Mouse (Mus musculus): ENCODE results near the gene Ercc1. TPM values are rescaled to one million over a fixed set of nuclear protein-coding genes. Genes with fewer than 3 reads are reported as not detected.
A peak's percentile ranks its signal among the peaks of the same experiment; 100 is the strongest.

Ercc1 gene
- polyA plus RNA-seq, 1 experiment from 2014 or later, result 68.4 TPM

DNA sequence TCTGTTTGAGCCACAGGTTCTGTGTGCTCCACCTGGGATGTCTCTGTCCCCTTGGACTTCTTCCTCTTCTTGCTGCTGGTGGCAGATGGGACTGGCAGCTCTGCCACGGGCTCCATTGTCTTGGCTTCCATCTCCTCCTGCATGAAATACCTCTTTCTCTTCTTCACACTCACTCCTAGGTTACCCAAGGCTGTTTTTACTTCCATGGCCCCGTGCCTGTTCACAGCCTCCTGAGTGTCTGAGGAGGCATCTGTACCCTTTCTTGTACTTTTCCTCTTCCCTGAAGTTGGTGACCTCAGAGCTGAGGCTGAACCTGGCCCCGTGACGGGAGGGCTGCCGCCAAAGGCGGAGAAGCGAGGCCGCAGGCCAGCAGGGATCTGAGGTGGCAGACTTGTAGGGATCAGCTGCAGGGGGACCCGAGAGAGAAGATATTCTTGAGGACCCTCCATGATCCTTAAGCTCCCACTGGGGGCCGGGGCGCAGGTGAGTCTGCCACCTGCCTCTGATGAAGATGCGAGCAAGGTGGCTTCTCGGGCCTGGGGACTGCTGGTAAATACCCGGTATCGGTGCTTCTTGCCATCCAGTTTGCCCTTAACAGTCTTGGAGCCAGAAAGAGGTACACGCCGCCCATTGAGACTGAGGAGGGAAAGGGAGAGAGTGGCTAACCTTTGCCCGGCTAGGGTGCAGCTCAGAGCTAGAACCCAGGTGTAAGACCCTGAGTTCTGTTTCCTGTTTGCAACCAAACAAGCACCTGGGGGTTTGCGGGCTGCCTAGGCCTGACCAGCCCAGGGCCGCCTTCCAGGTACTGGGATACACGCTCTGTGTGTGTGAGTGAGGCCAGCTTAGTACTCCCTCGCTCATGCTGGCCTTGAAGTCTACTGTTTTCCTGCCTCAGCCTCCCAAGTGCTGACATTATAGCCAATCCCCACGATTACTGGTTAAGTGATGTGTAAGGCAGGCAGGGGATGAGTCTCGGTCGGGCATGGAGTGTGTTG, 13.1 kb downstream of the Ercc1 start:
- H3K9ac ChIP-seq (ENCODE audit: low read depth, low read length), result no peak overlapping the region
- 88% methylated on average over 25 of the region's 25 CpGs for WGBS
- DNase-seq (ENCODE audit: low spot score) (no peak), ATAC-seq (replicated peaks; ENCODE audit: low FRiP score, low read depth) (no peak)
- H3K9me3 ChIP-seq (replicated peaks; ENCODE audit: low read length), result no peaks in the 10 kb centered on the region
- H3K27me3 ChIP-seq (ENCODE audit: insufficient read depth, low read length), result no peaks in the 10 kb centered on the region
- H3K4me2 ChIP-seq (ENCODE audit: low read length), result peak overlapping the region; percentile 99; the same call in 1 of the 2 replicates
- H3K27ac ChIP-seq, result no peak overlapping the region
- H3K4me1 ChIP-seq (replicated peaks; ENCODE audit: insufficient read depth, low read length), result 0 out of 2 replicates have a peak, but pooled peaks cover 17% of the 10 kb centered on the region
- TF ChIP-seq CTCF (IDR thresholded peaks at IDR 0.05; ENCODE audit: low read depth), result no peak
- peaks cover 10% of the 10 kb centered on the region; the same call in 1 of the 2 replicates for H3K36me3 ChIP-seq (ENCODE audit: insufficient read depth, low read length)
- H3K4me3 ChIP-seq (replicated peaks; ENCODE audit: low read depth, low read length), result no peak overlapping the region; the same call in 1 of the 2 replicates

DNA sequence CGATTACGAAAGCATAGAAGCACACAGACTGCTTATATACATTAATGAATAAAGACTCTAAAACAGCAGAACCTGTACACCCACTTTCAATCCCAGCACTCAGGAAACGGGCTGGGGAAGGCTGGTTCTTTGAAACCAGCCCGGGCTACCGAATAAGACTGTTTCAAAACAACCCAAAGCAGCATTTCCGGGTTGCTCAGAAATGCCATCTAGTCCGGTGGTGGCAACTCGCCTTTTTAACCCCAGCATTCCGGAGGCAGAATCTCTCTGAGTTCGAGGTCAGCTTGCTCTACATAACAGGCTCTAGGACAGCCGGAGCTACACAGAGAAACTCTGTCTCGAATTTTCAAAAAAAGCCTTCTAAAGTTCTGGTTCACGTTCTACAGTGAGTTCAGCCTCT, 14.1 kb downstream of the Ercc1 start:
- no peak overlapping the region for H3K27ac ChIP-seq
- no peaks in the 10 kb centered on the region for H3K9me3 ChIP-seq (replicated peaks; ENCODE audit: low read length)
- no peak for ATAC-seq (replicated peaks; ENCODE audit: low FRiP score, low read depth)
- peak overlapping the region; percentile 99 for H3K4me2 ChIP-seq (ENCODE audit: low read length)
- TF ChIP-seq CTCF (IDR thresholded peaks at IDR 0.05; ENCODE audit: low read depth), result no peak
- H3K36me3 ChIP-seq (ENCODE audit: insufficient read depth, low read length), result 0 out of 2 replicates have a peak, but pooled peaks cover 6% of the 10 kb centered on the region
- no peaks in the 10 kb centered on the region for H3K27me3 ChIP-seq (ENCODE audit: insufficient read depth, low read length)
- 13% methylated on average over 13 of the region's 13 CpGs for WGBS
- H3K4me1 ChIP-seq (replicated peaks; ENCODE audit: insufficient read depth, low read length), result 0 out of 2 replicates have a peak, but pooled peaks cover 17% of the 10 kb centered on the region
- DNase-seq (ENCODE audit: low spot score), result no peak
- peak overlapping the region; percentile 75 for H3K9ac ChIP-seq (ENCODE audit: low read depth, low read length)
- peak overlapping the region; percentile 74 for H3K4me3 ChIP-seq (replicated peaks; ENCODE audit: low read depth, low read length)

DNA sequence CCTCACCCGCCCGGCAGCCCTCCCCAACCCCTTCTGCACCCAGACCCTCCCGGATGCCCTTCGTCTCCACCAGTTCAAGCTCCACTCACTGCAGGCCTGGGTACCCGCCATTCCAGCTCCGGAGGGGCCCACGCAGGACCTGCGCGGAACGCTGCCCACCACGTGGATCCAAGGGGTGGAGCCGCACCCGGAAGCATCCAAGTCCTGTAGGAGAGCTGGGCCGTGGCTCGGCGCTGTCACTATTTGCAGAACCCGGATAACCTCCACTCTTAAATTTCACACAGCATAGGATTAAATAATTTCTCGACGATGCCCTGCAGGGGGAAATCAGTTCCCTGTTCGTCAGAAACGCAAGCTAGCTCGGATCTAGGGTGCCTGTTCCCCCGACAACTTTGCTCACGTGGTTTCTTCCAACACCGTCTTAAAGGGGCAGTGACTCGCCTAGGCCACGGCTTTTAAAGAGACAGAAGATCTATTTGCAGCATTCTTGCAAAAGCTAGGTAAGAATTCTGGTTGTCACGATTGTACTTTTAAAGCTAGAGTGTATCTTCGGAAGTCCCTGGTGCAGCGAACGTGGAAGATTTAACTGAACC, 14.8 kb downstream of the Ercc1 start, which contains the start of the genes Cd3eap and Ppp1r13l:
Gene Cd3eap, minus strand, starts transcription at position 185 of the 593 bp plus-strand sequence.
Gene Ppp1r13l, plus strand, starts transcription at position 451 of the 593 bp plus-strand sequence.
- peak; percentile 94 for DNase-seq (ENCODE audit: low spot score)
- Histone ChIP-seq H3K27me3 (ENCODE audit: insufficient read depth, low read length) (no peaks in the 10 kb centered on the region), H3K4me2 (ENCODE audit: low read length) (peak within 1 kb of the TSS; percentile 99), H3K36me3 (ENCODE audit: insufficient read depth, low read length) (0 out of 2 replicates have a peak, but pooled peaks cover 6% of the 10 kb centered on the region), H3K9me3 (replicated peaks; ENCODE audit: low read length) (no peaks in the 10 kb centered on the region), H3K4me3 (replicated peaks; ENCODE audit: low read depth, low read length) (peak within 1 kb of the TSS; percentile 74), H3K9ac (ENCODE audit: low read depth, low read length) (peak within 1 kb of the TSS; percentile 75), H3K4me1 (replicated peaks; ENCODE audit: insufficient read depth, low read length) (0 out of 2 replicates have a peak, but pooled peaks cover 17% of the 10 kb centered on the region), H3K27ac (peak within 1 kb of the TSS; percentile 56; the same call in 1 of the 2 replicates)
- WGBS, result under 1% methylated on average over 31 of the region's 31 CpGs
- no peak for TF ChIP-seq CTCF (IDR thresholded peaks at IDR 0.05; ENCODE audit: low read depth)
- ATAC-seq (replicated peaks; ENCODE audit: low FRiP score, low read depth), result peak; percentile 48

DNA sequence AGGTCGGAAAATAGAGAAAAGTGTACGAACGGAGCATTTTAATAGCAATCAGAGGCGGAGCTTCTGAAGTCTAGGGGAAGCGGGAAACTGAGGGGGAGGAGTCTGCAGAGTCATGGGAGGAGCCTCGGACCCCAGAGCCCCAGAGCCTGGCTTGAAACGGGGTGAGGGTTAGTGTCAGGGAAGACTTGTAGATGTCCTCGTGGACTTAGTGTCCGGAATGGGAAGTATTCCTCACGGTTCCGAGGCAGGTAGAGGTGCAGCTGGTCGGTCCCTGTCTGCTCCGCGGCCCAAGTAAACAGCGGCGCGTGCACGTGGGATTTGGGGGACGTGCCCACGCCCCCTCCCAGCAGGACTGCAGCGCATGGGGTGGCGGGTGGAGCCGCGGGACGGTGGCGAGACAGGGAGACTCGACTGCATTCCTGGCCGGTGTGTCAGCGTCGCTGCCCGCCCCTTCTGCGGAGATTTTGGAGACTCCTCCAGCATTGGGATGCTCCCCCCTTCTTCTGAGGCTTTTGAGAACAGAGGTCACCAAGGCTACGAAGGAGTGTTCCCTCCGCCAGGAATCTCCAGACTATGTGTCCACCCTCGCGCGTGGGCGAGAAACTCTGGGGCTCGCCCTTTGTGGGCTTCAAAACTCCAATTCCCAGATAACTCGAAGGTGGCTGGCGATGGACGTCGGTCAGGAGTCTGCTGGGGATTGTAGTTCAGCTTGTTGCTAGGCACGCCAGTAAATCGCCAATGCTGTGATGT, 15.5 kb downstream of the Ercc1 start:
- Histone ChIP-seq H3K9ac (ENCODE audit: low read depth, low read length) (peak overlapping the region; percentile 75; the same call in 1 of the 2 replicates), H3K27ac (peak overlapping the region; percentile 36; the same call in 1 of the 2 replicates), H3K4me2 (ENCODE audit: low read length) (peak overlapping the region; percentile 99), H3K4me3 (replicated peaks; ENCODE audit: low read depth, low read length) (peak overlapping the region; percentile 74), H3K9me3 (replicated peaks; ENCODE audit: low read length) (no peaks in the 10 kb centered on the region), H3K4me1 (replicated peaks; ENCODE audit: insufficient read depth, low read length) (0 out of 2 replicates have a peak, but pooled peaks cover 17% of the 10 kb centered on the region), H3K27me3 (ENCODE audit: insufficient read depth, low read length) (no peaks in the 10 kb centered on the region), H3K36me3 (ENCODE audit: insufficient read depth, low read length) (0 out of 2 replicates have a peak, but pooled peaks cover 2% of the 10 kb centered on the region)
- under 1% methylated on average over 45 of the region's 45 CpGs for WGBS
- ATAC-seq (replicated peaks; ENCODE audit: low FRiP score, low read depth), result peak; percentile 64
- no peak for TF ChIP-seq CTCF (IDR thresholded peaks at IDR 0.05; ENCODE audit: low read depth)
- peak; percentile 91 for DNase-seq (ENCODE audit: low spot score)

DNA sequence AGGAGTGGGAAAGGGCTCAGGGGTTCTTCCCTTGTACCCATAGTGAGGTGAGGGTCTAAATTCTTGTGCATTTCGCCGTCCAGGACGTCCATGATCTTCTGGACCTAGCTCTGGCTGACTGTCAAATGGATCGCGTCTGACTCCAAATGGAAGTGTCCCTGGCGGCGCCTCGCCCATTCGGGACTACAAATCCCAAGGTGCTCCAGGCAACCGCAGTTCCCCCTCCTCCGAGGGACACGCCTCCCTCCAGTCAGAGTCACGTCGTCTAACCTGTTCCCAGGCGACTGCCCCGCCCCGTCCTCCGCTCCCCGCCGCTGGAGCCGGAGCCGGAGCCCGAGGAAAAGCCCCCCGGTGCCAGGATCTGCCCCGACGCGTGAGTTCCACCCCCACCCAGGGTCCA, 16.4 kb downstream of the Ercc1 start:
- peak overlapping the region; percentile 39; the same call in 1 of the 2 replicates for H3K9ac ChIP-seq (ENCODE audit: low read depth, low read length)
- peak overlapping the region; percentile 74 for H3K4me3 ChIP-seq (replicated peaks; ENCODE audit: low read depth, low read length)
- peak; percentile 70 for ATAC-seq (replicated peaks; ENCODE audit: low FRiP score, low read depth)
- DNase-seq (ENCODE audit: low spot score), result peak; percentile 94
- 0% methylated on average over 27 of the region's 27 CpGs for WGBS
- no peaks in the 10 kb centered on the region for H3K36me3 ChIP-seq (ENCODE audit: insufficient read depth, low read length)
- H3K27ac ChIP-seq, result peak overlapping the region; percentile 39; the same call in 1 of the 2 replicates
- peak overlapping the region; percentile 99 for H3K4me2 ChIP-seq (ENCODE audit: low read length)
- TF ChIP-seq CTCF (IDR thresholded peaks at IDR 0.05; ENCODE audit: low read depth), result no peak
- no peaks in the 10 kb centered on the region for H3K9me3 ChIP-seq (replicated peaks; ENCODE audit: low read length)
- H3K27me3 ChIP-seq (ENCODE audit: insufficient read depth, low read length), result no peaks in the 10 kb centered on the region
- H3K4me1 ChIP-seq (replicated peaks; ENCODE audit: insufficient read depth, low read length), result 0 out of 2 replicates have a peak, but pooled peaks cover 17% of the 10 kb centered on the region
